ENCODE assay signal across 8 mouse cellular contexts in the genomic region with DNA sequence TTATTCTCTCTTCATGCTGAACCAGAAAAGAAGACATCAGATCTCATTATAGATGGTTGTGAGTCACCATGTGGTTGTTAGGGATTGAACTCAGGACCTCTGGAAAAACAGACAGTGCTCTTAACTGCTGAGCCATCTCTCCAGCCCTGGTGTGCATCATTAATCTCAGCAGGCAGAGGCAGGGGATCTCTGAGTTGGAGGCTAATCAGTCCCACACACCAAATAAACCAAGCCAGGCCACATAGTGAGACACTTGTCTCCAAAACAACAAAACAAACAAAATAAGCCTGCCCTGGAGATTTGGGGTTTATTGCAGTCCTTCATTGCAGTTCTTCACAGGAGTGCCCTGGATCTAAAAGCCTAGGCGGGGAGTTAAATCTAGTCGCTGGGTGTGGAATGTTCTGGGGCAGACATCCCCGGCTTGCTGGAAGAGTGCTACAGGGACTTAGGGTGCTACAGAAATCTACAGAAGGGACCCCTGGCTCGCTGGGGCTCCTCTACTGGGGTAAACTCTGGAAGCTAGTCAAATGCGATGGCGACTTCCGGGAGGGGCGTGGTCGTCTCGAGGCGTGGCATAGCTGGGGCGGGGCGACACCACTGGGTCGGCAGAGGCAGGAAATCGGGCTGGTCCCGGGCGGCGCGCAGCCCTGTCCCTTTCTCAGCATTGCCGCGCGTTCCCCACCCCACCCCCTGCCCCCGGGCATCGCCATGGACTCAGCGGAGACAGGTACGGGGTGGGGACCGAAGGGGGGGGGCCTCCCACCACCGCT. TPM values are rescaled to one million over a fixed set of nuclear protein-coding genes. Genes with fewer than 3 reads are reported as not detected.
DNase-seq lines count a peak whose midpoint lies in the region; ATAC-seq and TF ChIP-seq lines count a peak whose summit lies in the region.

Gmip (plus strand) TSS at position 586 of the 770 bp plus-strand sequence.

- peak; percentile 73 for ATAC-seq in hindbrain, embryonic 13.5 days (ENCODE audit: low FRiP score)

- DNase-seq in ES-E14 (ENCODE audit: low read depth, low spot score), result no peak
- peak in 1 of 2 experiments; percentile 66 for DNase-seq in frontal cortex, adult 2 months (ENCODE audit: extremely low spot score in 1 of 2, low spot score in 1 of 2)
- DNase-seq in layer of hippocampus, postnatal 36 days, result peak; percentile 48 to 54
- DNase-seq in right cerebral cortex, adult 2 months (ENCODE audit: low spot score in 2 of 2), result peak; percentile 54 to 57
- DNase-seq in urinary bladder, postnatal 36 days (ENCODE audit: low spot score in 2 of 2), result peak; percentile 68 to 84

- H3K4me2 ChIP-seq in hindbrain, embryonic 13.5 days, result peak within 1 kb of the TSS; percentile 77

- peaks cover 40% of the 10 kb centered on the region for H3K36me3 ChIP-seq in ES-E14 (ENCODE audit: control insufficient read depth, insufficient read depth, low read length, poor library complexity, severe bottlenecking)
- peaks cover 77% of the 10 kb centered on the region for H3K36me3 ChIP-seq in hindbrain, embryonic 13.5 days
- peaks cover 75% of the 10 kb centered on the region for H3K36me3 ChIP-seq in macrophage (ENCODE audit: inconsistent target)

- H3K4me3 ChIP-seq in ES-E14 (ENCODE audit: insufficient read depth in 1 of 2, low read depth in 1 of 2, low read length in 2 of 2, poor library complexity in 1 of 2, severe bottlenecking in 1 of 2), result peak within 1 kb of the TSS; percentile 67
- peak within 1 kb of the TSS; percentile 77 for H3K4me3 ChIP-seq in bone marrow macrophage, adult 2 months (ENCODE audit: insufficient read depth, low read length)
- peak within 1 kb of the TSS; percentile 69 for H3K4me3 ChIP-seq in hindbrain, embryonic 13.5 days
- H3K4me3 ChIP-seq in macrophage (ENCODE audit: inconsistent target), result peak within 1 kb of the TSS; percentile 71

- H3K4me1 ChIP-seq in ES-E14 (ENCODE audit: control insufficient read depth in 2 of 2, insufficient read depth in 2 of 2, low read length in 2 of 2, poor library complexity in 1 of 2), result peaks cover 0 to 3% of the 10 kb centered on the region in 2 experiments; a peak in 2 of 4 replicates
- peaks cover 32% of the 10 kb centered on the region for H3K4me1 ChIP-seq in bone marrow macrophage, adult 2 months (ENCODE audit: control insufficient read depth, insufficient read depth, low read length)
- peaks cover 18% of the 10 kb centered on the region for H3K4me1 ChIP-seq in hindbrain, embryonic 13.5 days (replicated peaks)

- peak within 1 kb of the TSS; percentile 71 for H3K9ac ChIP-seq in ES-E14 (ENCODE audit: insufficient read depth, low read depth, low read length, poor library complexity, severe bottlenecking)
- H3K9ac ChIP-seq in hindbrain, embryonic 13.5 days, result peak within 1 kb of the TSS; percentile 85

- H3K27ac ChIP-seq in ES-E14 (ENCODE audit: insufficient read depth, low read depth, low read length, poor library complexity, severe bottlenecking), result no peak within 1 kb of the TSS
- H3K27ac ChIP-seq in bone marrow macrophage, adult 2 months (ENCODE audit: insufficient read depth, low read depth, low read length), result peak within 1 kb of the TSS; percentile 70
- peak within 1 kb of the TSS; percentile 79 for H3K27ac ChIP-seq in hindbrain, embryonic 13.5 days
- H3K27ac ChIP-seq in macrophage, result peak within 1 kb of the TSS; percentile 91

- no peaks in the 10 kb centered on the region for H3K27me3 ChIP-seq in hindbrain, embryonic 13.5 days

- H3K9me3 ChIP-seq in ES-E14 (ENCODE audit: control insufficient read depth, insufficient read depth, low read depth, low read length), result no peaks in the 10 kb centered on the region
- no peaks in the 10 kb centered on the region for H3K9me3 ChIP-seq in hindbrain, embryonic 13.5 days

- H3K79me2 ChIP-seq in macrophage (ENCODE audit: inconsistent target), result peaks cover 26% of the 10 kb centered on the region

- in situ Hi-C loops in ES-E14 (cut with MboI; ENCODE audit: low sequenced_read_pairs in 2 of 2, unreplicated experiment in 2 of 2), result no loop called here

- TF ChIP-seq POLR2A in bone marrow macrophage, adult 2 months (IDR thresholded peaks at IDR 0.05; ENCODE audit: borderline replicate concordance, low read depth, low read length), result 0 out of 2 replicates have a peak, but pooled peaks have one; percentile 15

- WGBS in hindbrain, embryonic 13.5 days, result 6% methylated on average over 27 of the region's 28 CpGs
- WGBS in macrophage (ENCODE audit: missing documents), result 8% methylated on average over 18 of the region's 28 CpGs

- TF ChIP-seq CTCF in bone marrow macrophage, adult 2 months (IDR thresholded peaks at IDR 0.05; ENCODE audit: low read depth, low read length), result no peak

TF ChIP-seq in ES-E14, 5 proteins besides CTCF, POLR2A, EP300 and RAD21:
- TF ChIP-seq ZNF384 (IDR thresholded peaks at IDR 0.05; ENCODE audit: low read depth, low read length) (no peak), ZC3H11A (IDR thresholded peaks at IDR 0.05; ENCODE audit: borderline replicate concordance, low read depth, low read length) (no peak; the same call in 1 of the 2 replicates), CHD2 (IDR thresholded peaks at IDR 0.05; ENCODE audit: low read depth, low read length) (no peak), HCFC1 (IDR thresholded peaks at IDR 0.05; ENCODE audit: borderline replicate concordance, insufficient read depth, low read length) (no peak), MAFK (IDR thresholded peaks at IDR 0.05; ENCODE audit: insufficient read depth, low read depth, low read length) (no peak)

RNA-seq across cellular contexts. Expression of gene Gmip, which starts in this region (rescaled TPM):
- 5.9 and 6.4 TPM in 2 replicates for total RNA-seq in ES-E14 (2012; rRNA removed)
- 164 and 201 TPM in 2 replicates for polyA plus RNA-seq in bone marrow macrophage, adult 2 months (2012; ENCODE audit: insufficient read depth, insufficient read length, missing spikeins)
- polyA plus RNA-seq in frontal cortex, adult 2 months (2012; rRNA removed), result 14.3 and 16.9 TPM in 2 replicates
- polyA plus RNA-seq in hindbrain, embryonic 13.5 days (2015; fragmentation: Nextera tagmentation; extraction: Ambion mirVana), result 31.5 and 34.1 TPM in 2 replicates
- 10 to 100 TPM; 12.0 to 17.3 TPM for total RNA-seq in layer of hippocampus, postnatal 36 days (2021)
- total RNA-seq in macrophage (2018; cell fraction: chromatin; rRNA removed), result 100 to 1,000 TPM; 198 to 509 (median 387) TPM
- 10 to 100 TPM; 44.6 to 85.6 (median 59.1) TPM for total RNA-seq in macrophage (2018; cell fraction: cytosol; rRNA removed)
- total RNA-seq in macrophage (2018; cell fraction: nucleus; rRNA removed), result 100 to 1,000 TPM; 117 to 298 (median 210) TPM
- 53.5 to 77.1 TPM (median 60.5 TPM) in 3 replicates for polyA plus RNA-seq in macrophage (2018)
